Mouse (Mus musculus) mouse embryonic stem cell (cell line): ENCODE measurements around the gene Ccdc183.

Experiments used
- in situ Hi-C, 2 experiments: fragments of 300-500 bp; cut with MboI; formaldehyde crosslinking; loops; 1 replicate in 1 of 2; 3 replicates in 1 of 2; pipeline ENCODE4 v1.14.3; 2019 to 2020; ENCODE audit warnings: low sequenced_read_pairs in 2 of 2, low pct_unique_long_range_greater_than_20kb in 1 of 2, mixed read lengths in 1 of 2; ENCODE audit not compliant: unreplicated experiment in 1 of 2

Gene Ccdc183

GRCm38 (mm10) chr2:25581294-25581864 lies 36.1 kb downstream of the Ccdc183 start, which contains the start of gene Ajm1:
Ajm1 (minus strand) TSS chr2:25581757.
- in situ Hi-C loops = no loop called here

- in situ Hi-C loops = no loop called here
Observed at GRCm38 (mm10) chr2:25580621-25581101, 36.8 kb downstream of the Ccdc183 start.

DNA sequence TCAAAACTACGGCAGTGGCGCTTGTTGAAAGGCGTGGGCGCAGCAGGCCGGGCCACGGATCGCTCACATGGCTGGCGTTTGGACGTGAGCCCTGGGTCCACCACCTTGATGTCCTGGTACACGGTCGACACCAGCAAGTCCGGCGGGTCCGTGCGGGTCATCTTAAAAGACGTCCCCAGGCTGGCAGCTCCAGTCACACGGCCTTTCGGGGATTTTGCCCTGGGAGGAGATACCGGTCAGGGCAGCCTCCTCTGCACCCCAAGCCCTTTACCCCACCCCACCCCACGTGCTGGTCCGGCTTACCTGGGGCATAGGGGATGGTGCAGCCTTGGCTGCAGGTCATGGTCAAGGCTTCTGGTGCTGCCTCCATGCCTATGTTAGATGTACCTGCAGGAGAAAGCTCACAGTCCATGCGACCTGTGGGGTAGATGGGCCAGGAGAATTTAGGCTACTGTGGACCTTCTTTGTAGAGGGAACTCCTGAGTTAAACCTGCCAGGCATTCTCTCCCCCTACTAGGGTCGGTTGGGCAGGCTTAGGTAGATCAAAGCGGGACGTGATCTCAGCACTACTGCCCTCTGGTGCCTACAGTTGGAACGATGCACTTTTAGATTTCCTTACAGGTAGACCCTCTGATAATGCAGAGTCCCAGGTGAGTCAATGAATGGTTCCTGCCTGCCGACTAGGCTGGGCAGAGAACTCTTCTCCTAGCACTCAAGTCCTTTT lies 37.6 kb downstream of the Ccdc183 start:
- in situ Hi-C loops = no loop called here

- in situ Hi-C loops = no loop called here
Observed at GRCm38 (mm10) chr2:25578796-25579736, 38.4 kb downstream of the Ccdc183 start.

GRCm38 (mm10) chr2:25577951-25578795 lies 39.3 kb downstream of the Ccdc183 start:
- in situ Hi-C loops = no loop called here

DNA sequence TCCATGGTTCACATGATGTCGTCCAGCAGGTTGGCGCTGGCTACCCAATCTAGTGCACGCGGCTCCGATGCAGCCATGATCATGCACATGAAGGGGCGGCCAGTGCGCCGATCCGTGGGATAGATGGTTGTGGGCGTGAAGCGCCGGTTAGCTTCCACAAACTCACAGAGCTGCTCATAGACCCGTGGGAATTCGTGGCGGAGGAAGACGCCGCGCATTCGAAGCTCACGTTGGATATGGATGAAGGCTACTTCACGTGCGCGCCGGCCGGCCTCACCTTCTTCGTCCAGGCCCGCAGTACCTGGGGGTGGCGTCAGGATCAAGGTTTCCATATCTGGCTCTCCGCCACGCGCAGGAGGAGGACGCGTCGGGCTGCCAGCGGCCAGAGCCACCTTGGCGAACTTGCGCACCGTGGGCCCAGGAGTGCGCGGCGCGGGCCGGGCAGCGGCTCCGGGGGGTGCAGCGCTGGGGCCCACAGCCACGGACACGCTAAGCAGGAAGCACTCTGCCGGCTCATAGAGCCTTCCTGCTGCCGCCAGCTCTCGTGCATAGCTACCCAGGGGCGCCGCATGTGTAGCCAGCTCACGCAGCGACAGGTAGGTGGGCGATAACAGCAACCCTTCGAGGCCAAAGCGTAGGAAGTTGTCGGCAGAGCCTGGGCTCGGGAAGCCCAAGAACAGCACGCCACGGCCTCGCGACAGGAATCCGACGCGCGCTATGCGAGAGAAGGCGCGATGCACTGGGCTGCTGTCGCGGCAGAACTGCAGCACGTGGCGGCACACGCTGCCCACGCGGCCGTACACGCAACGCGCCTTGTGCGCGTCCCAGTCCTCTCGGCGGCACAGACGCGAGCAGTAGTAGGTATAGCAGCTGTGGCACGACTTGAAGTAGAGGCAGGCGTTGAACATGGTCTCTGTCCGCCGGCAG lies 40.2 kb downstream of the Ccdc183 start:
- in situ Hi-C loops = no loop called here

- in situ Hi-C loops = no loop called here
Observed at GRCm38 (mm10) chr2:25576028-25576850, 41.2 kb downstream of the Ccdc183 start.

DNA sequence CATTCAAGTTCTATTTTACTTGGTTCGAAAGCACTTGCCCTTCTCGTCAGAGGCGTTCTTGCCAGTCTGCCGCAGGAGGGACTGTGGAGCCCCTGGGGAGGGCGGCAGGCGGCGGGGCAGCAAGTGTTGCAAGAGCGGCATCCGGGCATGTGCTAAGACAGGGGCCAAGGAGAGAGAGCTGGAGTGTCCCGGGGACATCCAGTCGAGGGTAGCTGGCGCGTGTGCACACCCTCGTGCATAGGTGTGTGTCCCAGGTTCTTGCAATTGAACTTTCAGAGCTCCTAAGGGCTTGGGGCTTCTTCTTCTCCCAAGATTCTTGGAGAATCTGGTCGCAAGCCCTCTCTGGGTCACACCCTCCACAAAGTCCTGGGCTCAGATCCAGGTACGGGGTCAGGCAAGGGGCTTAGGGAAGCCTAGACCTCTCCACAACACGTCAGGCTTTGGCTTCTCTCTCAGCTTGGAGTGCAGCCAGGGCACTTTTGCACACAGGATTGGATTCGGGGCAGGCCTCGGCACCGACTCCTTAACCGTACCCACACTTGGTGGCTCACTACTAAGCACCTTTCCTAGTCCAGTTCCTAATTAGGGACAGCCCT lies 41.9 kb downstream of the Ccdc183 start:
- in situ Hi-C loops = no loop called here

DNA sequence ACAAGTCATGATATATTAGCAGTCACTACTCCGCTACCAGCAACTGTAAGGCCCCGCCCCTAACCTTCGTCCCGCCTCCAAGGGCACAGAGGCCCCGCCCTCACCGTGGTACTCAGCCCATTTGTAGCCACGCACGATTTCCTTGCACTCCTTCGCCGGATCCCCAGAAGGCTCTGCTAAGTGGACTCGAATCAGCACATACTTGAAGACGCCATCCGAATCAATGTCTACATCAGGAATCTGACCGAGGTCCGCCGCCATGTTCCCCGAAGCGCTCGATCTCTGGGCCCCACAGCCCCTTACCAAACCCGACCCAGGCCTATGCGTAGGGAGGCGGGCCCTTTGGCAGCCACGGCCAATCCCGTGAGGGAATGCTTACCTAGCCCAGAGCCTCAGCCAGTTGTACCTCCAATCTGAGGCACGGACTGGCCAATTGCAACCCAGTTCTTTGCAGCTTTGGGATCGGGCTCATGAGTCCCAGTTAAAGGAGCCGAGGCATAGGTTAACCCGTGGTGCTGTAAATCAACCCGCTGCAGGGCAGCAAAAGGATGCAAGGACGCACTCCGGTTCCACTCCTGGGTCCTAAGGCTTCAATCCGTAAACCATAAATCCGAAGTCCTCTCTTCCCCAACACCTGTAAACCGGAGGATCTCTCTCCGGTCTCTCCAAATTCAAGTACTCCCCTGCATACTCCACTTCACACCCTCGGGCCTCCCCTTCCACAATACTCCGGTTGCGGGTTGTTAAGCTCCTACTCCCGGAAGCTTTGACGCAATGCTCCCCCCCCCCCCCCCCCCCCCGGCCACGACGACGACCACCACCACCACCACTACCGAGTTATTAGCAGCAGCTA lies 42.7 kb downstream of the Ccdc183 start, which contains the start of the genes Mamdc4 and Phpt1:
Gene Mamdc4 (minus strand): TSS at position 267 of the 853 bp plus-strand sequence.
Gene Phpt1 (minus strand): TSS at position 646 of the 853 bp plus-strand sequence.
- in situ Hi-C loops = no loop called here

DNA sequence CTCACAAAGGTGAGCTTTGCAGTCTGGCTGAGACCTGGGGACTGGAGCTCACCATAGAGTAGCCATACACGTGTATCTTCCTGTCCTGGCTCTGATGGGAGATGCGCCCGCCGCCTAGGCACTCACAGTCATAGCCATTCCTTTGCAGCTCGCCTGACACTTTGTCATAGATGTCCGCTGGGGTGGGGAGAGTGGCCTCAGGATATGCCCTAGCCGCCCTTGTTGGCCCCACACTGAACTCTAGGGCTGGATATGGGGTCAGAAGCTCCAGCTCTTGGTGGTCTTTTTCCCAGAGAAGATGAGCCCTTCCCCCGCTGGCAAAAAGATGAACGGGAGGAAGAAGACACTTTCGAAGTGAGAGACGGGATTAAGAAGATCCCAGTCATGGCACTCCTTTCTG lies 43.3 kb downstream of the Ccdc183 start:
- in situ Hi-C loops = no loop called here

- in situ Hi-C loops = no loop called here
Observed at GRCm38 (mm10) chr2:25573068-25573467, 44.4 kb downstream of the Ccdc183 start.

GRCm38 (mm10) chr2:25571221-25571620 lies 46.3 kb downstream of the Ccdc183 start:
- in situ Hi-C loops = no loop called here

DNA sequence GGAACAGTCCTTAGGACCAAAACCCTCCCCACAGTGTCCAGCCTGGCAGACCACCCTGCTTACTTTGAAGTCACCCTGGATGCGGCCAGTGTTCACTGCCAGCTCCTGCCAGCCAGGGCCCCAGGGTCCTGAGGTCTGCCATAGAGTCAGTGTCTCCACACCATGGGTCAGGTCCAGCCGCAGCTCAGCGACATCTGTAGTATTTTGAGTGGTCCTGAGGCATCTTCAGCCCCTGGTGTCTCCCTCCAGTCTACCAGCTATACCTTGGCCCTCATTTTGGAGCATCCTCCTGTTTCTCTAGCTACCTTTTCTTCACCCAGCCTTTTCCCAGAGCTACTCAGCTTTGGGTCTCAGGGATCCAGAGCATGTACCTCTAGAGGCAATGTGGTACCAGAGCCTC lies 48.2 kb downstream of the Ccdc183 start:
- in situ Hi-C loops = no loop called here

GRCm38 (mm10) chr2:25568473-25569019 lies 48.9 kb downstream of the Ccdc183 start:
- in situ Hi-C loops = no loop called here

- in situ Hi-C loops = no loop called here
Observed at GRCm38 (mm10) chr2:25566558-25566957, 50.9 kb downstream of the Ccdc183 start.
